Mouse (Mus musculus) common myeloid progenitor, adult 5-6 weeks (primary cell): Measurements from ENCODE around the gene Lrrc9. TPM values are rescaled to one million over a fixed set of nuclear protein-coding genes. Genes with fewer than 3 reads are reported as not detected.

Experiments used
- ATAC-seq: replicated peaks from 2 replicates; pipeline ENCODE4 v1.8.0; 2016; ENCODE audit warnings: low read depth, mild to moderate bottlenecking, moderate TSS enrichment, inconsistent platforms; ENCODE audit not compliant: poor library complexity, severe bottlenecking
- total RNA-seq: library from RNA; stranded (forward); fragments of 200-1000, 187-1606 nt; gene quantifications from 2 replicates; pipeline ENCODE4 v1.2.3, GENCODE M21; 2017

Lrrc9 gene
- total RNA-seq, 1 experiment from 2014 or later = 2.1 TPM

- no peak for ATAC-seq
Observed at GRCm38 (mm10) chr12:72467269-72467668, 25.6 kb downstream of the Lrrc9 start.

- no peak for ATAC-seq
Observed at GRCm38 (mm10) chr12:72467789-72468188, 26.1 kb downstream of the Lrrc9 start.

GRCm38 (mm10) chr12:72476773-72477450 is 35.2 kb downstream of the Lrrc9 start:
- no peak for ATAC-seq

GRCm38 (mm10) chr12:72482226-72482625 is 40.6 kb downstream of the Lrrc9 start:
- no peak for ATAC-seq

GRCm38 (mm10) chr12:72484872-72485271 is 43.2 kb downstream of the Lrrc9 start:
- ATAC-seq = no peak

GRCm38 (mm10) chr12:72487498-72487897 is 45.8 kb downstream of the Lrrc9 start:
- ATAC-seq = peak; percentile 80

- ATAC-seq = peak; percentile 51
Observed at GRCm38 (mm10) chr12:72489995-72490394, 48.3 kb downstream of the Lrrc9 start.

GRCm38 (mm10) chr12:72491063-72491719 is 49.5 kb downstream of the Lrrc9 start:
- ATAC-seq = peak; percentile 68

GRCm38 (mm10) chr12:72496866-72497600 is 55.4 kb downstream of the Lrrc9 start:
- ATAC-seq = no peak

GRCm38 (mm10) chr12:72509606-72510005 is 67.9 kb downstream of the Lrrc9 start:
- ATAC-seq = no peak

- peak; percentile 73; the same call in 1 of the 2 replicates for ATAC-seq
Observed at GRCm38 (mm10) chr12:72515446-72515845, 73.8 kb downstream of the Lrrc9 start.

- ATAC-seq = no peak
Observed at GRCm38 (mm10) chr12:72518114-72518728, 76.6 kb downstream of the Lrrc9 start.

- no peak for ATAC-seq
Observed at GRCm38 (mm10) chr12:72519352-72519751, 77.7 kb downstream of the Lrrc9 start.

GRCm38 (mm10) chr12:72519855-72520254 is 78.2 kb downstream of the Lrrc9 start:
- ATAC-seq = no peak

GRCm38 (mm10) chr12:72520645-72521044 is 79.0 kb downstream of the Lrrc9 start:
- peak; percentile 71; the same call in 1 of the 2 replicates for ATAC-seq

GRCm38 (mm10) chr12:72525588-72525987 is 83.9 kb downstream of the Lrrc9 start:
- no peak for ATAC-seq

GRCm38 (mm10) chr12:72532303-72532702 is 90.6 kb downstream of the Lrrc9 start:
- no peak for ATAC-seq

- ATAC-seq = no peak
Observed at GRCm38 (mm10) chr12:72533986-72534385, 92.3 kb downstream of the Lrrc9 start.

- ATAC-seq = no peak
Observed at GRCm38 (mm10) chr12:72535599-72535998, 93.9 kb downstream of the Lrrc9 start.

- ATAC-seq = peak; percentile 98
Observed at GRCm38 (mm10) chr12:72536021-72536597, 94.4 kb downstream of the Lrrc9 start, which contains the start of gene Pcnx4. Pcnx4 (plus strand) TSS chr12:72536383.
